Mouse (Mus musculus) stomach, embryonic 14.5 days (tissue): ENCODE measurements around the gene Ecsit. TPM values are rescaled to one million over a fixed set of nuclear protein-coding genes. Genes with fewer than 3 reads are reported as not detected.
A peak's percentile ranks its signal among the peaks of the same experiment; 100 is the strongest.

Experiments
- ATAC-seq: fragments of 200-750 bp; cut with Nextera tagmentation; 2 replicates; pipeline ENCODE4 v1.8.0; 2017; ENCODE audit warnings: low read depth, moderate TSS enrichment; ENCODE audit not compliant: insufficient number of reproducible peaks, insufficient read depth, low FRiP score
- H3K27ac ChIP-seq: fragments of 300-500 bp; sonication (generic); 2 replicates; pipeline ENCODE4 v1.5.1; 2014; ENCODE audit warnings: mild to moderate bottlenecking, low read length, moderate library complexity, mixed read lengths
- H3K27me3 ChIP-seq: fragments of 300-500 bp; sonication (generic); 2 replicates; pipeline ENCODE4 v1.6.1; 2014; ENCODE audit warnings: low read length, control low read depth, mixed read lengths; ENCODE audit not compliant: control insufficient read depth, insufficient read depth
- H3K36me3 ChIP-seq: fragments of 300-500 bp; sonication (generic); 2 replicates; pipeline ENCODE4 v1.6.1; 2014; ENCODE audit warnings: mild to moderate bottlenecking, control low read depth, low read length, moderate library complexity, mixed read lengths; ENCODE audit not compliant: control insufficient read depth, insufficient read depth
- H3K4me1 ChIP-seq: fragments of 300-500 bp; sonication (generic); 2 replicates; pipeline ENCODE4 v1.6.1; 2014; ENCODE audit warnings: low read length, control low read depth, mixed read lengths; ENCODE audit not compliant: control insufficient read depth, insufficient read depth
- H3K4me2 ChIP-seq: fragments of 300-500 bp; sonication (generic); replicated peaks from 2 replicates; pipeline ENCODE4 v1.6.1; 2014; ENCODE audit warnings: low read depth, low read length, control low read depth
- H3K4me3 ChIP-seq: fragments of 300-500 bp; sonication (generic); 2 replicates; pipeline ENCODE4 v1.5.1; 2014; ENCODE audit warnings: low read depth, low read length, control low read depth
- H3K9ac ChIP-seq: fragments of 300-500 bp; sonication (generic); replicated peaks from 2 replicates; pipeline ENCODE4 v1.6.1; 2014; ENCODE audit warnings: low read depth, mild to moderate bottlenecking, control low read depth, low read length, moderate library complexity, mixed read lengths
- H3K9me3 ChIP-seq: fragments of 300-500 bp; sonication (generic); 2 replicates; pipeline ENCODE4 v1.6.1; 2016; ENCODE audit warnings: low read depth, low read length, control low read depth; ENCODE audit not compliant: control insufficient read depth
- WGBS: fragments of 180-500 bp; shearing (Covaris S2); extraction: QIAGEN DNeasy Blood & Tissue Kit; methylation state at CpG from one replicate; pipeline ENCODE4 v1.1.7; 2014; 5-methylcytosine and 5-hydroxymethylcytosine counted together
- polyA plus RNA-seq: library from polyadenylated mRNA; unstranded; fragments of >200 nt; fragmentation: Nextera tagmentation; extraction: Ambion mirVana; gene quantifications from 2 replicates; pipeline ENCODE4 v1.2.1, GENCODE M21; 2014

The Ecsit gene
- polyA plus RNA-seq, 1 experiment from 2014 or later: 39.0 TPM

GRCm38 (mm10) chr9:22122005-22122404 lies 36.8 kb upstream of the Ecsit start:
- ATAC-seq: no peak
- Histone ChIP-seq H3K36me3 (no peaks in the 10 kb centered on the region), H3K9ac (no peak overlapping the region), H3K27ac (no peak overlapping the region), H3K27me3 (no peaks in the 10 kb centered on the region), H3K9me3 (no peaks in the 10 kb centered on the region), H3K4me3 (no peak overlapping the region), H3K4me2 (no peak overlapping the region), H3K4me1 (0 out of 2 replicates have a peak, but pooled peaks cover 3% of the 10 kb centered on the region)
- 80% methylated on average over 3 of the region's 3 CpGs for WGBS

GRCm38 (mm10) chr9:22121545-22121944 lies 36.3 kb upstream of the Ecsit start:
- H3K4me1 ChIP-seq: 0 out of 2 replicates have a peak, but pooled peaks cover 3% of the 10 kb centered on the region
- no peak overlapping the region for H3K4me3 ChIP-seq
- H3K9me3 ChIP-seq: no peaks in the 10 kb centered on the region
- no peaks in the 10 kb centered on the region for H3K36me3 ChIP-seq
- no peak for ATAC-seq
- no peak overlapping the region for H3K4me2 ChIP-seq
- H3K27ac ChIP-seq: no peak overlapping the region
- H3K9ac ChIP-seq: no peak overlapping the region
- H3K27me3 ChIP-seq: no peaks in the 10 kb centered on the region

GRCm38 (mm10) chr9:22119543-22119942 lies 34.3 kb upstream of the Ecsit start:
- no peak overlapping the region for H3K4me2 ChIP-seq
- no peak overlapping the region for H3K27ac ChIP-seq
- no peaks in the 10 kb centered on the region; the same call in 1 of the 2 replicates for H3K36me3 ChIP-seq
- no peak overlapping the region for H3K9ac ChIP-seq
- no peaks in the 10 kb centered on the region for H3K27me3 ChIP-seq
- no peak overlapping the region for H3K4me3 ChIP-seq
- ATAC-seq: no peak
- WGBS: 94% methylated on average over 4 of the region's 4 CpGs
- no peaks in the 10 kb centered on the region for H3K9me3 ChIP-seq
- peaks cover 9% of the 10 kb centered on the region; the same call in 1 of the 2 replicates for H3K4me1 ChIP-seq

GRCm38 (mm10) chr9:22117754-22118456 lies 32.7 kb upstream of the Ecsit start:
- H3K27ac ChIP-seq: no peak overlapping the region
- H3K4me2 ChIP-seq: peak overlapping the region; percentile 84
- 0 out of 2 replicates have a peak overlapping the region, but pooled peaks have one; percentile 73 for H3K9ac ChIP-seq
- no peak for ATAC-seq
- H3K36me3 ChIP-seq: peaks cover 7% of the 10 kb centered on the region
- H3K9me3 ChIP-seq: no peaks in the 10 kb centered on the region
- peaks cover 9% of the 10 kb centered on the region; the same call in 1 of the 2 replicates for H3K4me1 ChIP-seq
- peak overlapping the region; percentile 91; the same call in 1 of the 2 replicates for H3K4me3 ChIP-seq
- H3K27me3 ChIP-seq: no peaks in the 10 kb centered on the region
- 40% methylated on average over 10 of the region's 10 CpGs for WGBS

GRCm38 (mm10) chr9:22116740-22117426 lies 31.6 kb upstream of the Ecsit start, which contains the start of gene Elof1:
Gene Elof1 (minus strand): TSS chr9:22117172.
- peak within 1 kb of the TSS; percentile 84 for H3K4me2 ChIP-seq
- H3K4me1 ChIP-seq: peaks cover 9% of the 10 kb centered on the region; the same call in 1 of the 2 replicates
- peak within 1 kb of the TSS; percentile 69; the same call in 1 of the 2 replicates for H3K27ac ChIP-seq
- H3K27me3 ChIP-seq: no peaks in the 10 kb centered on the region
- H3K9ac ChIP-seq: peak within 1 kb of the TSS; percentile 73
- peaks cover 17% of the 10 kb centered on the region for H3K36me3 ChIP-seq
- peak within 1 kb of the TSS; percentile 91 for H3K4me3 ChIP-seq
- no peaks in the 10 kb centered on the region for H3K9me3 ChIP-seq
- whole genome bisulfite sequencing: under 1% methylated on average over 52 of the region's 52 CpGs
- ATAC-seq: peak; percentile 94

- Histone ChIP-seq H3K4me1 (peaks cover 9% of the 10 kb centered on the region; the same call in 1 of the 2 replicates), H3K9me3 (no peaks in the 10 kb centered on the region)
- WGBS: 24% methylated on average over 15 of the region's 15 CpGs
Observed at GRCm38 (mm10) chr9:22116086-22116485, 30.8 kb upstream of the Ecsit start.

GRCm38 (mm10) chr9:22115635-22116034 lies 30.4 kb upstream of the Ecsit start:
- no peak overlapping the region for H3K27ac ChIP-seq
- WGBS: 83% methylated on average over 4 of the region's 4 CpGs
- H3K9me3 ChIP-seq: no peaks in the 10 kb centered on the region
- H3K9ac ChIP-seq: 0 out of 2 replicates have a peak overlapping the region, but pooled peaks have one; percentile 73
- H3K36me3 ChIP-seq: peaks cover 25% of the 10 kb centered on the region
- H3K27me3 ChIP-seq: no peaks in the 10 kb centered on the region
- H3K4me2 ChIP-seq: peak overlapping the region; percentile 84
- H3K4me3 ChIP-seq: peak overlapping the region; percentile 91
- H3K4me1 ChIP-seq: peaks cover 9% of the 10 kb centered on the region; the same call in 1 of the 2 replicates
- no peak for ATAC-seq

More at GRCm38 (mm10) chr9:22116086-22116485, 30.8 kb upstream of the Ecsit start:
- peak overlapping the region; percentile 91 for H3K4me3 ChIP-seq
- no peak for ATAC-seq
- H3K27ac ChIP-seq: no peak overlapping the region; the same call in 1 of the 2 replicates
- peaks cover 22% of the 10 kb centered on the region for H3K36me3 ChIP-seq
- peak overlapping the region; percentile 73 for H3K9ac ChIP-seq
- peak overlapping the region; percentile 84 for H3K4me2 ChIP-seq
- no peaks in the 10 kb centered on the region for H3K27me3 ChIP-seq

GRCm38 (mm10) chr9:22108194-22108593 lies 23.0 kb upstream of the Ecsit start:
- Histone ChIP-seq H3K4me2 (no peak overlapping the region), H3K4me1 (no peaks in the 10 kb centered on the region), H3K4me3 (no peak overlapping the region), H3K27me3 (no peaks in the 10 kb centered on the region), H3K9ac (no peak overlapping the region), H3K36me3 (peaks cover 30% of the 10 kb centered on the region), H3K9me3 (no peaks in the 10 kb centered on the region), H3K27ac (no peak overlapping the region)
- 85% methylated on average over 9 of the region's 9 CpGs for WGBS
- ATAC-seq: no peak
